Mouse (Mus musculus) kidney, adult 11 months (tissue): ENCODE measurements at regions not wholly inside any gene's neighbourhood (a gene's known extent, or its start where the extent isn't known, plus 50 kb on each side); places are given as distances from the start of the nearest gene placed in this dataset.

ENCODE experiments used
- DNase-seq: peaks from one replicate; pipeline ENCODE4 v3.0.0; 2022

DNA sequence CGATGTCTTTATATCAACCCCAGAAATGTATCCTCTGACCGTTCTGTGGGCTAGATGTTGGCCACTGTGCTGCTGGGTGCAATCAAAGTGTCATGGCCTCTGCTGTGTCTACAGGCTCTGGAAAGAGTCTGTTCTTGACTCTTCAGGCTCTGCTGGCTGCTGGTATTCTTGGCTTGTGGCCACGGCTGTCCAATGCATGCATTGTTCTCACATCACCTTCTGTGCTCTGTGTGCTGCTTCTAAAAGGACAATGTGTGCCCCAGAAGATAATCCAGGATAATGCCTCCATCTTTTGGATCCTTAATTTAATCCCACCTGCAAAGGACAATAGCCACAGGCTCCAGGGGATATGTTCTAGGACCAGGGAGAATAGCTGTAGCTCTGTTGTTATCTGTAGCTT, 77.5 kb upstream of the Dapl1 start:
- no peak for DNase-seq

DNA sequence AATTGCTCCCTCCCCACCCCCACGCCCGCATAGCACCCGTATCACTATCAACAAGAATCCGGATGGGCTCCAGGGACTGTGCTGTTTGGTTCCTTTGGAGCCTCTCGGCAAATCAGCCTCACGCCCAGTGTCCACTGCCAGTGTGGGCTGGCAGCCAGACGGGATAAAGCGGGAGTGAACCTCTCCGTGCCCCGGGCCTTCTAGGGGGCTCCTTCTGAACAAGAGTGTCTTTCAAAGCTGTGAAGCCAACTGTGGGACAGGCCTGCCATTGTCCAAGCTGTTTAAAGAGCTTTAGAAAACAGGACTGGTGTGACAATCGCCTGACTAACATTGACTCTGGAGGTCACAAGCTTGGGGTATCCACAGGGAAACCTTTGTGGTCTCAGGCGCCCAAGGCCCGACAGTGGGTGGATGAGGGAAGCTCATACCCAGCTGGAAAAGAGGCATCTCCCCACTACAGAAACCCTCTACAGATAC, 76.9 kb upstream of the Dapl1 start:
- DNase-seq: no peak

DNA sequence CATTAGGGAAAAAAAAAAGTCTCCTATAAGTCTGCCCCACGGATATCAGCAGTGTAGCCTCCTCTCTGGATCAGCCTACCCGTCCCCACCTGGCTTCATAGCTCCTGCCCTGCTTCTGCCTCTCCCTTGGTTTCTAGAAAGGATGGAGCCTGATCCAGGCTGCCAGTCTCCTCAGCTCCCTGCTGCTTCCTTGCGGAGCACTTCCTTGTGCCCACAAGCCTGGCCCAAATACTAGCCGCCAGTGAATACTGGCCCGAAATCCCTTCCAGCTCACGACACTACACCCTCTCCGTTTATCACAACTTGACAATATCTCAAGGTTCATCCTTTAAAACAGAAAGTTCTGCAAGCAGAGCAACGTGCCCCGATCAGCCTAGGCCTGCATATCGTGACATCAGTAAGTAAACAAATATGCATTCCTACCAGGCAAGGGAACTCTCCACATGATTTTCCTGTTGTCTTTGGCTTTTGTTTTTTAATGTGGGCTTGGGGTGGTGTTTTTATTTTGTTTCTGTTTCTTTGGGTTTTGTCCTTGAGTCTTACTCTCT, 76.3 kb upstream of the Dapl1 start:
- no peak for DNase-seq

DNA sequence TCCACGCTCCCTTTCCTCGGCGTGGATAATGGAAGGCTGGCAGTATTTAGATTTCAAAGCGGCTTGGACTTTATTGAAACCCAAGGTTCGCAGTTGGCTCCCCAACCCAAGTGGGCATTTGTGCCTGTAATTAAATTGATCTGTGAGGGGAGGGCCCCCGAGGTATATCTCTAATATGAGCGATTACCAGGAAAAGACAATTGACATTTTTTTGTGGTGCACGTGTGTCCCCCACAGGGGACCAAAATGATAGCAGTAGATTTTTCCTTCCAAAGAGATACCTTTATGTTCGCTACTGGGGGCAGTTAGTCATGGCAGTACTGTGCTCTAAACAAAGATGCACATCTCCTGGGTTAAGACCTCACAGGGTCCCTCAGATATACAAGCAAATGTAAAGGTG, 69.8 kb upstream of the Dapl1 start:
- DNase-seq: no peak

DNA sequence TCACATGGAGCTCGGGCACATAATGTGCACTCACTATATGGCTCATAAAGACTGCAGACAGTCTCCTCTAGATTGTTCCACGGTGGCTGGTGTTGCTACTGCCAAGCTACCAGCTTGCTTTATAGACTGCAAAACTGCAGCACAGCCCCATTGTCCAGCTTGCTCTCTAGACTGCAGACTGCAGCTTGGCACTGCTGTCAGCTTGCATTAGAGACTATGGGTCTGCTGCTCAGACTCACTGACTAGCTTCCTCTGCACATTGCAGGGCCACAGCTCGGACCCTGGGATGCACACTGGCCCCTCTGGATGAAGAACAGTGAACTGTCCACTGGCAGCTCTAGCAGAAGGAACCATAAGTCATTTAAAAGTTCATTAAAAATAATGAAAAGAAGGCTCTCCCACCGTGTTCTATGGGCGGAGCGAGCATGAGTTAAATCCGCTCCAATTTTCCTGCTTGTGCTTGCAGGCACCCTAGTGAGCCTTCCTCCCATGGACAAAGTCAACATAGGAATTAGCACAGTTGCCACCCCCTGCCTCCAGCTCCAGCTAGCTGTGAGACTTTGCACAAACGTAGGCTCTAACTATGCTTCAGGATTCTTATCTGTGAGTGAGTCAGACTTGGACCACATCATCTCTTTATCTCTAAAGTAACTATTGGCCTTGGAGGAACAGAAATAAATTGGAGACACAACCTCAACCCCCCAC, 67.8 kb upstream of the Dapl1 start:
- DNase-seq: no peak

DNA sequence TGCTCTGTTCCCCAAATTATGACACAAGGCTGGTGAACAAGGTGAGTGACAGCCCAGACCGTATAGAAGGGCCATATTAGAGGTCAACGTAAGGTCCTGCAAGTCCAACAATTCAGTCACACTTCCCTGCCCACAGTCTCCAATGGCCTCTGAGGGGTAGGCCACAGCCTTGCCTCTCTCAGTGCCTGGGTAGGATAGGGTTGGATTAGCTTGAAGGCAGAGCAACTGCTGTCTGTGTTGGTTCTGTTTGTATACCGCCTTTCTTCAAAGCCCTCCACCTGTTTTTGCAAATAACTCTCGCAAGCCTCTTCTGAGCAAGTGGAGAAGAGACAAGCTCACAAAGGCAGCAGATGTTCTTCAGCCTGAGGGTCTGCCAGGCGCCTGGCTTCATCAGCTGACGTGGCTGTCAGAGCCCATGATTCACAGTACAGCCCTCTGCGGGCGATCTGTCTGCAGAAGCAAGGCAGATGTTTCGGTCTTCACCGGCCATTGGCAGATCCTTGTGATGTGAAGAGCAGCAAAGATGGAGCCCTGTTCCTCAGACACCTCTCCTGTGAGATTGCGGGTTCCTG, 67.0 kb upstream of the Dapl1 start:
- DNase-seq: no peak

DNA sequence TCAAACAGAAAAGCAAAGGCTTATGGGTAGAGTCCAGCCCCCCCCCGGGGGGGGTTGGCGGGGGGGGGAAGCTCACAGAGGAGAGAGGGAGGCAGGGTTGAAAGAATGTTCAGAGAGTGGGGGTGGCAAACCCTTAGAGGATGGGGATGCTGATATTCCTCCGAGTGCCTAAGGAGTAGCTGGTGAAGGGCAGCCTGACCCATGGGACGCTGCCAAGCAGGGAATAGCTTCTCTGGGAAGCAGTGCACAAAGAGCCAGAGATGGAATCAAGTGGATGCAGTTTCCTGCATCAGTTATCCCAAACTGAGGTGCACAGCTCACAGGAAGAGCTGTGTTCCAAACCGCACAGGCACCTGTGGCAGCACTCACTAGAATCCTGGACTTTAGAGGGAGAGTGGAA, 64.0 kb upstream of the Dapl1 start:
- no peak for DNase-seq

DNA sequence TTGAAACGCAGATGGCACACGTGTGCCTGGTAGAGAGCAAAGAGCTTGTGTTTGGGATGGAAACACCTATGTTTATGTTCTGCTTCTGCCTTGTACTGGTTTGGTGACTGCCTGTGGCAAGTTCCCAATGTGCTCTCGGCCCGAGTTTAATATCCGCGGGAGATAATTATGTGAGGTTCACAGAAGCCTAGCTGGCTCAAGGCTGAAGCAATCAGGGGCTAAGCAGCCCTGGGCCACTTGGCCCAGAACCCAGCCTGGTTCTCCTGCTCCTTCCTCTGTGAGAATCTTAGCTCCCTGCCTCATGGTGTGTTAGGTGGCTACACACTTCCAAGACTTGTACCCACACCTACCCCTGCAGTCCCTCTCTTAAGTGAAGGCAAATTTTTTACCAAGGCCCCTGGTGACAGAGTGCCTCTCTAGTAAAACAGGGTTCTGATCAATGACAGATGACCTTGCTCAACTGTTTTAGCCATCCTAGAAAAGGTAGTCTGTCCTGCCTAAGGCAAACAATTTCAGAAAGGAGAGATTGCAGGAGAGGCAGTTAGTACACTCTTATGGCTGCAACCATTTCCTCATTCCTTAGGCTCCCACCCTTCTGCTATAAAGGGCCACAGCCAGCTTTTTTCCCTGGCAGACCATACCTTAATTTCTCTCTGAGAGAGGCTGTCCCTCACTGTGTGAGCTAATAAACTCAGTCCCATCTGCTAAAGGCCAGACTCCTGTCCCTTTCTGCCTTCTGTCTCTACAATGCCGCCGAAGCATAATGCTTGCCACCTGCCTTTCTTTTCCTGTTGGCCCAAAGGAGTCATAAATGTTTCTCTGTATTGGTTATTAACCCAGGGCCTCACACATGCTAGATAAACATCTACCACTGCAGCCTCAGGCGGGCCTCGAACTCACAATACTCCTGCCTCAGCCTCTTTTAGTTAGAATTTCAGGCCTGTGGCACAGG, 61.9 kb upstream of the Dapl1 start:
- peak; percentile 55 for DNase-seq

DNA sequence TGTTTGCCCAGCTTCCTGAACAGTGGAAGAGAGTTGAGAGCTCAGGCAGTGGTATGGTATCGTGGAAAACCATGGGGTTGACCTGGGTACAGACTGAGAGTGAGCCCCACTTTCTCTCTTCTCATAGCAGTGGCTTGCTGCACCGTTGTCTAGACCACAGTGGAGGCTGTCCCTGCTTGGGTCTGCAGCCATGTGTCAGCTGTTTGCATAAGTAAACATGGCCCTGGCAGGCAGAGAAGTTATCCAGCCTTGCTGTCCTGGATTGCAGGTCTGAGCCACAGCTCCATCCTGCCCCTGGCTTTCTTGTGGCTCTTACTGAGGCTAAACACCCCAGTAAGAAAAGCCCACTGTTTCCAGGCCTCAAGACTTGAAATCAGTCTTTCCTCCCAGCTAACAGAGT, 60.2 kb upstream of the Dapl1 start:
- DNase-seq: no peak

DNA sequence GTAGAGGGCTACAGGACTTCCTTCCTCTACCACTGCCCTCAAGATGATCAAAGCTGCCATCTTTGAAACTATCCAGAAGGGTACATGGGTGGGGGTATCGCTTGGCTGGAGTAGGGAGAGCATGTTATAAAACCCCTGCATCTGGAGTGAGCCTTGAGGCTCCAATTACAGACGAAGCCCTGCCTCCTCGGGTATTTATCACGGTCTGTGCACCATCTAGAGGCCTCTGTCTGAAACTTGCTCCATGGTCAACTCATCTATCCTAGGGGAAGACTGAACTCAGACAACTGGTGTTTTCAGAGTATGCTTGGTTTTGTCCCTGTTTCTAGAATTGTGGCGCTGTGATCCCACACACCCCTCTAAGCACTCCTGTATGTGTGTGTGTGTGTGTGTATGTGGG, 59.7 kb upstream of the Dapl1 start:
- no peak for DNase-seq

DNA sequence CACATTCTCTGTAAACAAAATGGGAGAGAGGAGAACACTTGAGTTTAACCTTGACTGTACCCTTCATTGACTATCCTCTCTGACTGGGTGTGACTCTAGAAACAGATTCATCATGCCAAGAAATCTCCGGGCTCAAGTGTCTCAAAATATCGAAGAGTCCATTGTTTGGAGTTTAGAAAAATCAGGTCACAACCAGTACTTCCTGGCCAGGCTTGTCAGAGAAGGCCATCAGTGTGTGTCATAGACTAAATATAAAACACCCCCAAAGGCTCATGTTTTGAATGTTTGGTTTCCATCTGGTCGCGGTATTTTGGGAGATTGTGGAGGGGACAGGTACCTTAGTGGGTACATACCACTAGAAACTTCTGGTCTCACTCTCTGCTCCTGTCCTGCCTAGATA, 58.6 kb upstream of the Dapl1 start:
- DNase-seq: no peak

DNA sequence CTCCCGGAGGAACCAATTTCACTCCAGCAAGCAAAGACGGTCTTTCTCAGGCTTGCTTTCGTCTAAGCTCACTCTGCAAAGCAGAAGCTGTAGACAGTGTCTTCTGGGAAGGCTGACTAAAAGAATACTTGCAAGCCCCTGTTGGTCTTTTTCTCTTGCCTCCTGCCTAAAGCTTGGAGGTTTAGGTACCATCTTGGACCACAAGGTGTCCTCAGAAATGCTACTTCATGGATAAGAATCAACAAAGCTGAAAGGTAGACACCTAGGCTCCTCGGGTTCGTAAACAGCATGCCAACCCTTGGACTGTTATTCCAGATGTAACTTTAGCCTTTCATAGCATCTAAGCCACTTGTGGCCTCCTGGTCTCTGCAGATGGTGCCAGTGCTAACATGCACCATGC, 53.0 kb upstream of the Dapl1 start:
- no peak for DNase-seq

DNA sequence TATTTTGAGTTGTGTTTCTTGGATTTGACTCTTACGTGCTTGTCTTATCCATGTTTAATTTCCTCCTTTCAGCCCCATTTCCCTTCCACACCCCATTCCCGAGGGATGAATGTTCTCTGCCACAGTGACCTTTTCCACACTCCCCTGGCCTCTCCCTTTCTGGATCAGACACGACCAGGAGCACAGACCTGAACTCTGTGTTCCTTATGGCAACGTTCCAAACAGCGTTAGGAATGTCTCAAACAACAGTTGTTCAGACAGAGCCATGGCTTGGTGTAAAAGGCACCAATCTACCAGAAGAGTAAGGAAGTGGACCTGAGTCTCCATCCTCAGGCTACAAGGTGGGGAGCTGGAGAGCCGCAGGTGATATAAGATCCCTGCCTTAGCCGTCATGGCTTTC, 52.6 kb upstream of the Dapl1 start:
- peak; percentile 30 for DNase-seq
